Mouse (Mus musculus) liver, embryonic 14.5 days (tissue): ENCODE results near the gene Prdm16.

Experiments
- CTCF ChIP-seq: IDR thresholded peaks from 2 replicates; pipeline ENCODE4 v1.5.1; 2016; ENCODE audit warnings: antibody characterized with exemption, low read depth, control low read depth
- EP300 ChIP-seq: IDR thresholded peaks from 2 replicates; pipeline ENCODE4 v1.6.1; 2016; ENCODE audit warnings: antibody characterized with exemption, low read depth

GRCm38 (mm10) chr4:154420749-154421148, 215.9 kb downstream of the Prdm16 start:
- TF ChIP-seq EP300 (no peak), CTCF (no peak)
